Mouse (Mus musculus): ENCODE results near the gene Coq5.

Coq5 gene

GRCm38 (mm10) chr5:115279226-115280049 is at the start of gene Coq5:
TSS of gene Coq5 (plus strand) at chr5:115279666.
- DNase-seq (ENCODE audit: low read depth, low spot score): peak; percentile 71

- no peak for DNase-seq (ENCODE audit: low read depth, low spot score)
These were observed 48.5 kb upstream of the Coq5 start for GRCm38 (mm10) chr5:115230830-115231551.

GRCm38 (mm10) chr5:115231552-115232120 is 47.8 kb upstream of the Coq5 start:
- DNase-seq (ENCODE audit: low read depth, low spot score): no peak

GRCm38 (mm10) chr5:115232516-115232915 is 47.0 kb upstream of the Coq5 start:
- no peak for DNase-seq (ENCODE audit: low read depth, low spot score)

- DNase-seq (ENCODE audit: low read depth, low spot score): no peak
These were observed 46.3 kb upstream of the Coq5 start for GRCm38 (mm10) chr5:115233031-115233780.

GRCm38 (mm10) chr5:115234519-115234918 is 44.9 kb upstream of the Coq5 start:
- DNase-seq (ENCODE audit: low read depth, low spot score): no peak

GRCm38 (mm10) chr5:115235323-115235771 is 44.1 kb upstream of the Coq5 start:
- DNase-seq (ENCODE audit: low read depth, low spot score): no peak

GRCm38 (mm10) chr5:115235786-115236263 is 43.6 kb upstream of the Coq5 start, which contains the start of gene Pop5:
TSS of gene Pop5 (plus strand) at chr5:115235836.
- DNase-seq (ENCODE audit: low read depth, low spot score): peak; percentile 78

- peak; percentile 89 for DNase-seq (ENCODE audit: low read depth, low spot score)
These were observed 41.4 kb upstream of the Coq5 start for GRCm38 (mm10) chr5:115237803-115238728.

GRCm38 (mm10) chr5:115238729-115239195 is 40.7 kb upstream of the Coq5 start:
- DNase-seq (ENCODE audit: low read depth, low spot score): no peak

- DNase-seq (ENCODE audit: low read depth, low spot score): no peak
These were observed 39.3 kb upstream of the Coq5 start for GRCm38 (mm10) chr5:115240191-115240590.

- DNase-seq (ENCODE audit: low read depth, low spot score): no peak
These were observed 24.0 kb upstream of the Coq5 start for GRCm38 (mm10) chr5:115255472-115255871.

- no peak for DNase-seq (ENCODE audit: low read depth, low spot score)
These were observed 22.4 kb upstream of the Coq5 start for GRCm38 (mm10) chr5:115256909-115257546.

- DNase-seq (ENCODE audit: low read depth, low spot score): no peak
These were observed 19.1 kb upstream of the Coq5 start for GRCm38 (mm10) chr5:115260356-115260755.

GRCm38 (mm10) chr5:115261141-115261540 is 18.3 kb upstream of the Coq5 start:
- no peak for DNase-seq (ENCODE audit: low read depth, low spot score)

GRCm38 (mm10) chr5:115261880-115262279 is 17.6 kb upstream of the Coq5 start:
- no peak for DNase-seq (ENCODE audit: low read depth, low spot score)

GRCm38 (mm10) chr5:115262502-115263291 is 16.8 kb upstream of the Coq5 start:
- DNase-seq (ENCODE audit: low read depth, low spot score): no peak

GRCm38 (mm10) chr5:115266340-115266739 is 13.1 kb upstream of the Coq5 start:
- no peak for DNase-seq (ENCODE audit: low read depth, low spot score)
